ENCODE assay signal across 9 mouse cellular contexts in the genomic region with DNA sequence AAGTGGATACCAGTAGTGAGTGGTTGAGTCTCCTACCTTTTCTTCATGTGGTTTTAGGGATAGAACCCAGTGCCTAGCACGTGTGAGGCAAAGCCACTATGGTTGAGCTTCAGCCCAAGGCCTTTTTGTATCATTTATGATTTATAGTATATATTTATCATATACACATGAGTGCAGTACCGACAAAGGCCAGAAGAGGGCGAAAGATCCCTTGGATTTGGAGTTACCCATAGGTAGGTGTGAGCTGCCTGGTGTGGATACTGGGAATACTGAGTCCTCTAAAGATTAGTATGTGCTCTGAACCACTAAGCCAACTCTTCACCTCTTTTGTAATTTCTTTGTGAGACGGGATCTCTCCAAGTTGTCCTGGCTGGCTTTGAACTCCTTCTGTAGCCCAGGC.
DNase-seq lines count a peak whose midpoint lies in the region; ATAC-seq and TF ChIP-seq lines count a peak whose summit lies in the region.
"Had no signal": no experiment of that assay in that cellular context is flagged by ENCODE, and none has a peak within 500 bp of the region (broad histone marks: within the 10 kb centered on the region; RNA-seq: fewer than 3 reads in every experiment).

No protein-coding gene starts in this region.

- no peak for ATAC-seq in heart, embryonic 11.5 days (replicated peaks; ENCODE audit: insufficient number of reproducible peaks, low FRiP score, low TSS enrichment)
- no peak for ATAC-seq in midbrain, embryonic 15.5 days (replicated peaks)
- no peak for ATAC-seq in liver, embryonic 14.5 days (ENCODE audit: insufficient read depth)

- H3K9ac ChIP-seq in heart, embryonic 11.5 days (ENCODE audit: low read depth, low read length) = no peak overlapping the region
- no peak overlapping the region for H3K9ac ChIP-seq in midbrain, embryonic 15.5 days
- no peak overlapping the region for H3K9ac ChIP-seq in liver, embryonic 14.5 days (replicated peaks)
- H3K9ac ChIP-seq: neural tube, embryonic 12.5 days had no signal

- WGBS in heart, embryonic 11.5 days (ENCODE audit: insufficient replicate concordance) = 18% methylated on average over 4 of the region's 4 CpGs
- 28% methylated on average over 4 of the region's 4 CpGs for WGBS in midbrain, embryonic 10.5 days
- WGBS in midbrain, embryonic 15.5 days = 31% methylated on average over 4 of the region's 4 CpGs
- 17% methylated on average over 4 of the region's 4 CpGs for WGBS in liver, embryonic 14.5 days (ENCODE audit: insufficient replicate concordance)

- peak; percentile 3 to 58 for DNase-seq in heart, adult 18-20 months
- DNase-seq in midbrain, embryonic 10.5 days (ENCODE audit: low spot score) = peak; percentile 43
- peak; percentile 5 for DNase-seq in c-Kit-positive CD71-negative TER-119-negative erythroid progenitor cells, embryonic 14.5 days (ENCODE audit: low read depth)
- no peak for DNase-seq in liver, embryonic 14.5 days (ENCODE audit: low read depth in 3 of 3, low spot score in 3 of 3)
- no peak for DNase-seq in ovary, adult 18-20 months (ENCODE audit: low spot score)
- DNase-seq in adrenal gland, postnatal 25 days = no peak

- TF ChIP-seq EP300 in liver, embryonic 14.5 days (IDR thresholded peaks at IDR 0.05; ENCODE audit: low read depth) = no peak

- no peaks in the 10 kb centered on the region for H3K27me3 ChIP-seq in heart, embryonic 11.5 days (ENCODE audit: control insufficient read depth, insufficient read depth, low read length)
- no peaks in the 10 kb centered on the region for H3K27me3 ChIP-seq in midbrain, embryonic 10.5 days (ENCODE audit: low read depth, poor library complexity, severe bottlenecking)
- no peaks in the 10 kb centered on the region for H3K27me3 ChIP-seq in midbrain, embryonic 15.5 days (replicated peaks)
- no peaks in the 10 kb centered on the region for H3K27me3 ChIP-seq in liver, embryonic 14.5 days (ENCODE audit: control insufficient read depth, insufficient read depth, low read length)
- H3K27me3 ChIP-seq: neural tube, embryonic 12.5 days had no signal

- H3K27ac ChIP-seq in heart, embryonic 11.5 days (ENCODE audit: low read depth, low read length) = no peak overlapping the region
- H3K27ac ChIP-seq in midbrain, embryonic 10.5 days (replicated peaks) = no peak overlapping the region
- H3K27ac ChIP-seq in midbrain, embryonic 15.5 days = no peak overlapping the region
- no peak overlapping the region for H3K27ac ChIP-seq in liver, embryonic 14.5 days
- H3K27ac ChIP-seq: neural tube, embryonic 12.5 days had no signal

- H3K36me3 ChIP-seq in heart, embryonic 11.5 days (ENCODE audit: control insufficient read depth, insufficient read depth, low read length) = no peaks in the 10 kb centered on the region
- H3K36me3 ChIP-seq in midbrain, embryonic 10.5 days = peaks cover 3% of the 10 kb centered on the region; the same call in 1 of the 2 replicates
- no peaks in the 10 kb centered on the region for H3K36me3 ChIP-seq in midbrain, embryonic 15.5 days (replicated peaks)
- H3K36me3 ChIP-seq in liver, embryonic 14.5 days (replicated peaks; ENCODE audit: control insufficient read depth, insufficient read depth, low read depth) = no peaks in the 10 kb centered on the region
- H3K36me3 ChIP-seq: neural tube, embryonic 12.5 days had no signal

- no peaks in the 10 kb centered on the region for H3K4me1 ChIP-seq in heart, embryonic 11.5 days (ENCODE audit: control insufficient read depth, insufficient read depth, low read length)
- H3K4me1 ChIP-seq in midbrain, embryonic 10.5 days = peaks cover 5% of the 10 kb centered on the region; the same call in 1 of the 2 replicates
- H3K4me1 ChIP-seq in midbrain, embryonic 15.5 days = no peaks in the 10 kb centered on the region
- H3K4me1 ChIP-seq in liver, embryonic 14.5 days (replicated peaks; ENCODE audit: control insufficient read depth in 2 of 2, insufficient read depth in 2 of 2, low read length in 1 of 2) = no peaks in the 10 kb centered on the region
- H3K4me1 ChIP-seq: neural tube, embryonic 12.5 days had no signal

- H3K9me3 ChIP-seq in heart, embryonic 11.5 days (replicated peaks; ENCODE audit: control insufficient read depth, low read length) = peaks cover 4% of the 10 kb centered on the region; the same call in 1 of the 2 replicates
- H3K9me3 ChIP-seq in midbrain, embryonic 10.5 days (replicated peaks) = peaks cover 9% of the 10 kb centered on the region
- no peaks in the 10 kb centered on the region for H3K9me3 ChIP-seq in midbrain, embryonic 15.5 days
- no peaks in the 10 kb centered on the region; the same call in 1 of the 2 replicates for H3K9me3 ChIP-seq in liver, embryonic 14.5 days (ENCODE audit: control insufficient read depth, low read length)
- H3K9me3 ChIP-seq: neural tube, embryonic 12.5 days had no signal

- no peak overlapping the region for H3K4me3 ChIP-seq in heart, embryonic 11.5 days (ENCODE audit: low read depth, low read length)
- H3K4me3 ChIP-seq in midbrain, embryonic 10.5 days = no peak overlapping the region
- no peak overlapping the region for H3K4me3 ChIP-seq in midbrain, embryonic 15.5 days
- H3K4me3 ChIP-seq in liver, embryonic 14.5 days (ENCODE audit: insufficient read depth in 1 of 2, low read depth in 2 of 2, low read length in 2 of 2) = no peak overlapping the region
- H3K4me3 ChIP-seq: neural tube, embryonic 12.5 days had no signal

- H3K4me2 ChIP-seq in heart, embryonic 11.5 days = no peak overlapping the region
- no peak overlapping the region for H3K4me2 ChIP-seq in midbrain, embryonic 15.5 days
- H3K4me2 ChIP-seq in liver, embryonic 14.5 days (ENCODE audit: low read depth) = no peak overlapping the region
- H3K4me2 ChIP-seq: neural tube, embryonic 12.5 days had no signal

- TF ChIP-seq CTCF in liver, embryonic 14.5 days (IDR thresholded peaks at IDR 0.05; ENCODE audit: low read depth) = peak; percentile 42

Comparison
In these comparisons a context has a peak if more than half of its experiments do, and no peak if none do; other contexts are left out.
1. DNase-seq: peak in heart, adult 18-20 months (2 of 2), midbrain, embryonic 10.5 days (single experiment) and c-Kit-positive CD71-negative TER-119-negative erythroid progenitor cells, embryonic 14.5 days (single experiment); none in liver, embryonic 14.5 days (0 of 3), ovary, adult 18-20 months (single experiment) and adrenal gland, postnatal 25 days (single experiment).